ENCODE assay signal across 27 mouse cellular contexts in genomic region chr10:43794587-43794986, GRCm38 (mm10).
"Had no signal": no experiment of that assay in that cellular context is flagged by ENCODE, and none has a peak within 500 bp of the region (broad histone marks: within the 10 kb centered on the region; RNA-seq: fewer than 3 reads in every experiment).

No protein-coding gene starts in this region.

- DNase-seq: gastrocnemius, adult 2 months; gastrocnemius, postnatal 10 days; gastrocnemius, postnatal 25 days; heart, adult 2 months; heart, postnatal 4 days; kidney, adult 18-20 months; kidney, postnatal 14 days; kidney, postnatal 36 days; liver; liver, embryonic 13.5 days; liver, postnatal 0 days had no signal

- H3K9me3 ChIP-seq: heart, embryonic 15.5 days; hindbrain, embryonic 10.5 days; hindbrain, embryonic 12.5 days; intestine, embryonic 15.5 days; kidney, embryonic 15.5 days; limb, embryonic 10.5 days; limb, embryonic 12.5 days; liver, embryonic 13.5 days; liver, embryonic 15.5 days had no signal

- H3K4me2 ChIP-seq: heart, embryonic 11.5 days; heart, embryonic 13.5 days; heart, embryonic 15.5 days; hindbrain, embryonic 12.5 days; hindbrain, embryonic 14.5 days; intestine, embryonic 15.5 days; kidney, embryonic 15.5 days; limb, embryonic 12.5 days; liver, embryonic 13.5 days; liver, embryonic 15.5 days had no signal

- H3K36me3 ChIP-seq: heart, embryonic 13.5 days; heart, embryonic 15.5 days; hindbrain, embryonic 10.5 days; hindbrain, embryonic 12.5 days; intestine, embryonic 15.5 days; kidney, embryonic 15.5 days; limb, embryonic 10.5 days; limb, embryonic 12.5 days; liver, embryonic 13.5 days; liver, embryonic 15.5 days had no signal

- H3K4me3 ChIP-seq: gastrocnemius, adult 2 months; heart, adult 2 months; heart, embryonic 13.5 days; heart, embryonic 15.5 days; hindbrain, embryonic 10.5 days; hindbrain, embryonic 12.5 days; intestine, embryonic 15.5 days; kidney, embryonic 15.5 days; layer of hippocampus, adult 2 months; left cerebral cortex, adult 2 months; limb, embryonic 10.5 days; limb, embryonic 12.5 days; liver, embryonic 13.5 days; liver, embryonic 15.5 days had no signal

- H3K27me3 ChIP-seq: heart, embryonic 13.5 days; heart, embryonic 15.5 days; hindbrain, embryonic 12.5 days; intestine, embryonic 15.5 days; kidney, embryonic 15.5 days; limb, embryonic 12.5 days; liver, embryonic 13.5 days; liver, embryonic 15.5 days had no signal

- H3K27ac ChIP-seq: gastrocnemius, adult 2 months; heart, adult 2 months; heart, embryonic 13.5 days; heart, embryonic 15.5 days; hindbrain, embryonic 10.5 days; hindbrain, embryonic 12.5 days; hindbrain, embryonic 14.5 days; intestine, embryonic 15.5 days; kidney, embryonic 15.5 days; layer of hippocampus, adult 2 months; left cerebral cortex, adult 2 months; limb, embryonic 10.5 days; limb, embryonic 12.5 days; liver, embryonic 13.5 days; liver, embryonic 15.5 days had no signal

- ATAC-seq: hindbrain, embryonic 16.5 days; inflammation-experienced regulatory T-cells, adult 6 months; intestine, embryonic 15.5 days; intestine, postnatal 0 days; liver, postnatal 0 days had no signal

- H3K9ac ChIP-seq: heart, embryonic 13.5 days; heart, embryonic 15.5 days; hindbrain, embryonic 12.5 days; hindbrain, embryonic 14.5 days; intestine, embryonic 15.5 days; kidney, embryonic 15.5 days; limb, embryonic 12.5 days; liver, embryonic 13.5 days; liver, embryonic 15.5 days; liver, postnatal 0 days had no signal

- H3K4me1 ChIP-seq: heart, embryonic 13.5 days; heart, embryonic 15.5 days; hindbrain, embryonic 10.5 days; hindbrain, embryonic 12.5 days; intestine, embryonic 15.5 days; limb, embryonic 10.5 days; limb, embryonic 12.5 days had no signal
